Mouse (Mus musculus) fat pad, adult 2 months (tissue): ENCODE measurements at regions not wholly inside any gene's neighbourhood (a gene's known extent, or its start where the extent isn't known, plus 50 kb on each side); places are given as distances from the start of the nearest gene placed in this dataset.

Source experiments
- DNase-seq: peaks from one replicate; pipeline ENCODE4 v3.0.0-alpha.2; 2011; ENCODE audit warnings: low read depth, low spot score; ENCODE audit errors: extremely low read depth

DNA sequence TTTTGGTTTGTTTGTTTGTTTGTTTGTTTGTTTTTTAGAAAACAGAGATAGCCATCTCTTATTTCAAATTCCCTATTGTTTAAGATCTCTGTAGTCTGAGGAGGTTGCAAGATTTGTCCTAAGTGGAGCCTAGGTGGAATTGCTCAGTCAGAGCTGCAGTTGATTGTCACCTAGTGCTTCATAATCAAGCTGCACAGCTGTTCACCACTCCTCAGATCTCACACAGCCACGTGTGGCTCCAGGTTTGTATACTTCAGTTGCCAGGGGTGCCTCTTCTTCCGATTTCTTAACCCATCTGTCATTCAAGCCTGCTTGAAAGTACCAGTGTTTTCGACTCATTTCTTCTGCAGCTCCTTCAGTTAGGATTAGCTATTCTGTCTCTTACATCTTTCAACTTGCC, 342.3 kb downstream of the Foxo1 start:
- no peak for DNase-seq

DNA sequence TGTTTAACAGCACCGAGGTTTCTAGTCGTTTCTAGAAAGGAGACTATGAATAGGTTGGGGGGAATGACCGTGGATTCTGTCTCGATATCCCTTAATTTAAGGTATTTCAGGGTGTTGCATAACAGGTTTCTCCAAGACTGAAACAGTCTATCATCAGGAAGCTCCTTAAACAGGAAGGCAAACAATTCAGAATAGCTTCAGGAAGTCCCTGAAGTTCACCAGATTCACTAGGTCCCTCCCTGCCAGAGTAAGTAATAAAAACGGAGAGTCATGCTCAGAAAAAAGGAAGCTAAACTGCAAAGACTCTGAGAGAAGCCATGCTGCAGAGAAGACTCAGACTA, 339.9 kb downstream of the Foxo1 start:
- no peak for DNase-seq

DNA sequence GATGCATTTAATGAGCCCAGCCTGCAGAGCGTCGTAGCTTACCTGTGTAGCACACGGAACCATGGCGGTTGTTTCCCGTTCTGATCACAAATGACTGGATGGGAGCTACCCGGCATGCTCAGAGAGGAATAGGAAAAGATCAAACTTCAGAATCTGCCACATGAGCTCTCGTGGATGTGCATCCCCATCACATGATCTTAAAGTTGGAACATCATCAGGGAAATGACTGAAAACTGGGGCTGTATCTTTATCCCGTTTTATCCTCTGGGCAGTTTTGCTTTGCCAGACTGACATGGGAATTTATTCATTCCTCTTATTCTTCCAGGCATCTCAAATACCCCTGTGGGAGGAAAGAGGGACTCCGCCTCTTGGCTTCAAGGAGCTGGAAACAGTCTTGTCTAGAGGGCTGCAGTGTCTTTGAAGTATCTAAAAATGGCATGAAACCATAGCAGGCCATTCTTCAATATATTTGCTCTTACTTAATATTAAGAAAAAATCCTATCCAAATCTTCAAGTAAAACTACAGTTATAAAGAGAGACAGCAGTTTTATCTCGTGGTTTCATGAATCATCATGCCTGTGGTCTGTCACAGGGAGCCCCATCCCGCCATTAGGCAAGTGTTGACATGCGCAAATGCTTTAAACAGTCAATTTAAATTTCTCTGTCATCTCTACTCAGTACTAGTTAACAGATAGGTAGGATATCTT, 339.4 kb downstream of the Foxo1 start:
- DNase-seq = no peak

DNA sequence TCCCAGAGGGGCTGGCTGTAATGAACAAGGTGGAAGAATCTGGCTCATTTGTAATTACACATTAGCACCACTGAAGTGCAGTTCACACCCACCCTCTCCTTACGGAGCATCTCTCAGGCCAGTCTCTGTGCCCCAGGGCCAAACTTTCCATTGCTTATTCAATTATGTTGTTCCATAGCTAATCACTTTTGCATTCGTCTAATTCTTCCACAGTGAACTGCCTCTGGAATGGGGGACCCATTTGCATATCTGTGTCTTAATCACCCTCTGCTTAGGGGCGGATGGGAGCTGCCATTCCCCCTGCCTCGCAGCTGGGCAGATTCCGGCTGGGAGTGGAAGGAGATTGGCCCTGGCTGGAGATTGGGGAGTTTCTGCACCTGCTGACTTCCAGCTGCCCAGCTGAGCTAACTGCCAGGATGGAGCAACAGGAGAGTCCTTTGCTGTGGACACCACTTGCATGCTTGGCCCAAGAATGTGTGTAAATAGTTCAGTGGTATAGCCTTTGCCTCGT, 337.2 kb downstream of the Foxo1 start:
- no peak for DNase-seq

DNA sequence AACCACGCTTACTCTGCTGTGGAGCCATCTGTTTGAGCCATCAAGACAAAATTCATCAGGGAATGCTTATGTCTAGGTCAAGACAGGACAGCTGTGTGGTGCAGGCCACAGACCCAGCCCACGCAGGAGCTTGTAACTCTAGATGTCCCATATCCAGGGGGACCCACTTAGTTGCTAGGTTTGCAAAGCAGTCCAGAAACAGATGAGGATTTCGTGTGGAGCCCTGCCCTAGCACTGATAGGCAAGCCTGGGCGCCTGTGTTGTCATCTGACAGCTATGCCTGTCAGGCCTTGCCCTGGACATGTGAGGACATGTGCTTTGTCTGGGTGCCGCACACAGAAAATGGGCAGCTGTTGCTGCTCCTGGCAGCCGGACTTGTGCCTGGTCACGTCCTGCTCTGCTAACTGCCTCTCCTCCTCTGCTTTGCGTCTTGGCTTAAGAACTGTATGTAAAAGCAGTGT, 335.1 kb downstream of the Foxo1 start:
- DNase-seq = peak; percentile 66

DNA sequence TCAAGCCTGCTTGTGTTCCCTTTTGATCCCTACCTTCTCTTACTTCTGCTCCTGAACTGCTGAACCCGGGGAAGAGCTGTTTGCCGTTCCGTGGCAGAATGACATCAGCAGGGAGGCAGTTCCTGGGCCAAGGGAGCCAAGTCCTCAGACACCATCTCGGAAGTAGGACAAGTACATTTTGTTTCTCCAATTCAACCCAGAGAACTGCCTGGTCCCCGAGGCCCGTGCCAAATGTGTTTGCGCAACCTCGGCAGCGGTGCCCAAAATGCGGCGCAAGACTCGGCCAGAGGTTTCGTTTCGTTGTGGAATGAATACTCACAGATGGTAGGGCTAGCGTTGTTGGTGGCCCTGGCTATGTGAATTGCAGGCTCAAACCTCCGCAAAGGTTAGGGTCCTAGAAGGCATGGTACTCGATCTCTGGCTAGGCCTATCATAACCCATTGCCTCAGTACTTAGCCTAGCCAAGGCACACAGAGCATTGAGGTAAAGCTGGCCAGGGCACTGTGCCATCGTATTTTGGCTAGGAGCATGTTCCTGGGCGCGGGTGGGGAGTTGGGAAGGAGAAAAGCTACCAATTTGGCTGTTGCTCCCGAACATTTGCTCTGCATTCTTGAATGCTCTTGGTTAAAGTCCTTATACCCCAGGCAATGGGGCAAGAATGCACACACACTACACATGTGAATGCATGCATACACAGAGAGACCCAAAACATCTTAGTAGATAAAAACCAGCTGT, 333.0 kb downstream of the Foxo1 start:
- peak; percentile 89 for DNase-seq

DNA sequence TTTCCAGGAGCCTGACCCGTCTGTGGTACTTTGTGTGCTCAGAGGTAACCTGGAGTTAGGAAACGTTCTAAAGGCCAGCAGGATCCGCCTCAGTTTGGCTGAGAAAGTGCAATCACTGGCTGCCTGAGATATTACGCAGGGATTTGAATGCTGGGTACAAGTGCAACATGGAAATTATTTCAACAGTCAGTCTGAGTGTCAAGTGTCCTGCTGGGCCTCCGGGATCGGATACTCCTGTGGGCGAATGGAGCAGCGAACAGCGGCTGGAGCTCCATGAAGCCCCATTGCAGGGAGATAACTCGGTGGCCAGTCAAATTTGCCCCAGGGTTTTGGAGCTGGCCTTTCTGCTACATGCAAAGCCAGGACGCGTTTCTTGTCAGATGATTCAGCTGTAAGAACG, 332.4 kb downstream of the Foxo1 start:
- peak; percentile 91 for DNase-seq

DNA sequence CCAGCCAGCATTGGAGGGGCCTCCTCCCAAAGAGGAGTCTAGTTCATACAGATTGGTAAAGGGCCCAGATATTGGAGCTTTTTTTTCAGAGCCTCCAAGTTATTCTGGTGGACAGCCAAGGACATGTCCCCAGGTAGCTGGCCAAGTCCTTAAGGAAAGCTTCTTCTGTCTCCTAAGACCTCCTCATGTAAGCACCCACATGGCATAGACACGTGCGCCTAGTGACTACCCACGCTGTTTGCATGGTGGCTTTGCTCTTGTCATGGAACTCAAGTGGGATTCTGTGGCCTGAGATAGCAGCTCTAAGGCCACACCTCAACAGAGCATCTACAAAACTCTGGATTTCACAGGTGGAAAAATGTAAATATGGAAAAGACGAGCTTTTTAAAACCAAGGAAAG, 332.0 kb downstream of the Foxo1 start:
- DNase-seq = peak; percentile 76

DNA sequence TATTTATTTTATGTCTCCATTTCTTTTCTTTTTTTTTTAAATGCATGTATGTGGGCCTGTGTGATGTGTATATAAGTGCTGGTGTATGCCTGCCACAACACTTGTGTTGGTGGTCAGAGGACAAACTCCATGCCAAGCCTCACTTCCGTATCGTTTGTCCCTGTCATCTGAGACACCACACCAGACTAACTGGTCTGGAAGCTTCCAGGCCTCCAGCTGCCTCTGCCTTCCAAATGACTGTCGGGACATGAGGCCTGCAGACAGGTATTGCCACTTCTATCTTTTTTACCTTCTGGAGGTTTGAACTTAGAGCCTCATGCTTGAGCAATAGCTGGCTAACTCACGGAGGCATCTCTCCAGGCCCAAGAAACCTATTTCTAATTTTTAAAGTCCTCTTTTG, 318.3 kb downstream of the Foxo1 start:
- DNase-seq = no peak

DNA sequence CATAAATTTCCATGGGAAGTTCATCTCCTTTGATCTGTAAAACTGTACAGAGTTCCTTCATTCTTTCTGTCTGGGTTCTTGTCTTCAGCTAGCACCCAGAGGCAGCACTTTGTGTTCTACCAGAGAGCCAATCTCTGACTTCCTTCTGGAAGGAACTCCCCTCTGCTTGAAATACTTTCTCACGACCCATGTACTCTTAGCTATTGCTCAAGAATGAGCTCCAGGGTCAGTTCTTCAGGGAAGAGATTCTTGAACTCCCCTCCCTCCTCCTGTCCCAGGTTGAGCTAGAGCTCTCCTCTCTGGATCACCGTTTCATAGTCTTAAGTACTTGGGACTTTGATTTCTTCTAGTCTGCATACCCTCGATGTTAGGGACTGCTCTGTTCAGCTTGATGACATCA, 311.8 kb downstream of the Foxo1 start:
- DNase-seq = no peak

DNA sequence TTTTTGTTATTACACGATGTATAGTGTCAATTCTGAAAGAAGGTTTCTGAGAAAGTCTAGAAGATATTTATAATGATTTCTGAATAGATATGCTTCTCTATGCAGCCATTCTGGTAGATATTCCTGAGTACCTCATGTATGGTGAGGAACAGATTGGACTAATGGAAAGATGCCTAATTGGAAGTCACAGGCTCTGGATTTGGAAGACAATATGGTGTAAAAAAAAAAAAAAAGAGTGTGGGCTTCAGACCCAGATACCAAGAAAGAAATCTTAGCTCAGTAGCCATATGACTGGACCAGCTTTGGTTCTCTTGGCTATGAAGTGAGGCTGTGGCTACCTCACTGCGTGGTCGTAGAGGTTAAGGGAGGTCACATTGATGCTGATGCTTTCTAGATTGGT, 311.0 kb downstream of the Foxo1 start:
- no peak for DNase-seq

DNA sequence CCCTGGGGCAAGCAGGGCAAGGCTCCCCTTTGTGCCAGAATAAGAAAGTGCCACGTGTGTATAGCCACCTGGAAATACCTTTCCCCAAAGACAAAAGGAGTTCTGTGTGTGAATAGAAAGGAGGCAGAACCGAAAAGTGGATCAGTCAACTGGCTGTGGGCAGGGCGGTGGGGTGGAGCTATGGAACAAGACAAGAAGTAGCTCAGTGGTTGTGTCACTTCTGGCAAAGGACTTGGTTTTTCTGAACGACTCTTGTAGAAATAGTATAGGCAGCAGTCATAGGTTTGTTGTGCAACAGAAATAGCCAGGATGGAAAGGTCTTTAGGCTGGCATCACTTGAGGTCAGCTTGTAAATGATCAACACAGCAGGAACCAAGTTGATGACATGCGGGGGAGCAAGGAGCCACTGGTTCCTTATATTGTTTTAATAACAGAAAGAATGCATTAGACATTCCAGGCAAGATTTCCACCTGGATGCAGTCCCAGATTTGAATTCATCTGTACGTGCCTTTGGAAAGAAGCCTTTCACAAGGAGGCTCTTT, 308.6 kb downstream of the Foxo1 start:
- DNase-seq = peak; percentile 96

DNA sequence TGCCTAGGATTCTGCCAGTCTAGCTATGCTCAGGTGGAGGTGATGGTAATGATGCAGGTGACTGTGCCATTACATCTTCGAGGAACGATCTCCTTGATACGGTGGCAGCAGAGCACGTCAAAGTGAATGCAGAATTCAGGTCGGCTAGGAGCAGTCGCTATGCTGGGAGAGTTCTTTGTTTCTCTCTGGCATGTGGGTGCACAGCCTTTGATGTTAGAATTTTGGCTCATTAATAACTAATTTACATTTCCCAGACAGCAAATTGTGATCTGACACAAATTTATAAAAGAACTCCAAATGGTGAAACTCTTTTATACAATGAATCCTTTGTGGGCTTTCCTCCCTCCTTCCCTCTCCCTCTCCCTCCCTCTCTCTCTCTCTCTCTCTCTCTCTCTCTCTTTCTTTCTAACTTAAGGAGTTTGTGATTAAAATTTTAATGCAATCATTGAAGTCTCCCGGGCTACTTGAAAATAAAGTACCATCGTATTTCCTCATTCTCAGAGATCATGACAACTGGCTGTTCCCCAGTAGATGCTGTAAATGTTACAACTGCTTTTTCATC, 307.2 kb downstream of the Foxo1 start:
- no peak for DNase-seq

DNA sequence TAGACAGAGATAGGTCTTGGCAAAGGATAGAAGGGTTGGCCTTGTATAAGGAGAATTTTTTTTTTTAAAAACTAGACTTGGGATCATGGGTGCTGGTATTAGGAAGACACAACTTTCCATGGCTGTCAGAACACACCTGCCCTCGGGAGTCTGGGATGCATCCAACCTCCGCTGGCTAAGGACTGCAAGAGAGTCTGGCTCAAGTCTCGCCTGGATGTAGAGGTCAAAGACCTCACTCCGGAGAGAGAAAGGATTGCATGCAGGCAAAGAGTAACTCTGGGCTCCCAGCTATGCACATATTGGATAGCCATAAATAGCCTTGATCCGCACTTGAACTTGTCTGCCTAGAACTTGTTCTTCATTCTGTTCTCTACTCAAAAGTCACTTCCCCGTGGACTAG, 306.2 kb downstream of the Foxo1 start:
- DNase-seq = no peak

DNA sequence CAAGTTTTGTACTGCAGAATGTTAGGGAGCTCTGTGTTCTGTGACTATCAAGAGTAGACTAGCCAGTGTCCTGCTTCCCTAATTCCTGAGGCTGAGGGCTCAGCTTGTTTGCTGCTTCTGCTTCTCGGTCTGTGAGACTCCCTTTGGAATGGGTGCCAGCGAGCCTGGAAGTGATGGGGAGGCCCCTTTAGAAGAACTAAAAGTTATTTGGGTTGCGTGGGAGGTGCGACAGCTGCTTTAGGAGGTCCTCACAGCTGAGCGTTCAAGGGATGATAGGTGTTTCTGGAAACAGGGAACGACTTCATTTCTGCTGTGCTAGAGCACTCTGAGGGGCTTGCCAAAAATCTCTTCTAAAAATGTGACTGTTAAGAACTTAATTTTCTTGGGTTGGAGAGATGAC, 305.7 kb downstream of the Foxo1 start:
- no peak for DNase-seq

DNA sequence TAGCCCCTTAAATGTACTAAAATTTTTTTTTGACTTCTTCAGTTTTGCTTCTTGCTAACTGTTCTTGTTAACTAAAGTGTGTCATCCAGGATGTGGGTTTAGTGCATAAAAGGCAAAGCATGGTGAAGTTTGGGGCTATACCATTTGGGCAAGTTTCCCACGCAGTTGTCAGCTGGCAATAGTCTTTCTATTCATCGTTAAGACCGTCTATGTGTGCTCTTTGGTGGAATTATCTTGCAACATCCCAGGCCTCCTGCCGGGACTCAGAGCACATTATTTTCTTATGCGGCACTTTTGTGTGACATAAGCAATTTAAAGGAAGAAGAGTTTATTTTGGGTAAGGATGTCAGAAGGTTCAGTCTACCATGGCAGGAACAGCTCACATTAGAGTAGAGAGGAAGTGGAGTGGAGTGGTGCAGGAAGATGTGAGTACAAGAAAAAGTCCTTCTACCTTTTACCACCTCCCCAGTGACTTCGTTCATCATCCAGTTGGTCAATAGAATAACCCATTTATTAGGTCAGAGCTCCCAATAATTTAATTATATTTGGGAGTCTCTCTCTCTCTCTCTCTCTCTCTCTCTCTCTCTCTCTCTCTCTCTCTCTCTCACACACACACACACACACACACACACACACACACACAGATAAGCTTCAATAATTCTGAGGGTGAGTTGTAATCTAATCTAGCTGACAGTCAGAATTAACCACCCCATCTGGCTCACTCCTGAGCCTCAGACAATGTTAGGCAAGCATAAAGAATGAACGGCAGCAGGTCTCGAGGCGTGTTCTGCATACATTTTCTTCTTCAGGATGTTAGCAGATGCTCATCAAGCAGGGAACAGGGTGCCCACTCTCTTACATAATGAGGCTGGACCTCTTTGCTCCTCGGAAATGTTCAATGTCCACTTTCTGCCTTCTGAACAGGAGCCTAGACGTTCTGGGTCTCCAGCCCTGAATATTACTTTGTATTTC, 304.7 kb downstream of the Foxo1 start:
- no peak for DNase-seq

DNA sequence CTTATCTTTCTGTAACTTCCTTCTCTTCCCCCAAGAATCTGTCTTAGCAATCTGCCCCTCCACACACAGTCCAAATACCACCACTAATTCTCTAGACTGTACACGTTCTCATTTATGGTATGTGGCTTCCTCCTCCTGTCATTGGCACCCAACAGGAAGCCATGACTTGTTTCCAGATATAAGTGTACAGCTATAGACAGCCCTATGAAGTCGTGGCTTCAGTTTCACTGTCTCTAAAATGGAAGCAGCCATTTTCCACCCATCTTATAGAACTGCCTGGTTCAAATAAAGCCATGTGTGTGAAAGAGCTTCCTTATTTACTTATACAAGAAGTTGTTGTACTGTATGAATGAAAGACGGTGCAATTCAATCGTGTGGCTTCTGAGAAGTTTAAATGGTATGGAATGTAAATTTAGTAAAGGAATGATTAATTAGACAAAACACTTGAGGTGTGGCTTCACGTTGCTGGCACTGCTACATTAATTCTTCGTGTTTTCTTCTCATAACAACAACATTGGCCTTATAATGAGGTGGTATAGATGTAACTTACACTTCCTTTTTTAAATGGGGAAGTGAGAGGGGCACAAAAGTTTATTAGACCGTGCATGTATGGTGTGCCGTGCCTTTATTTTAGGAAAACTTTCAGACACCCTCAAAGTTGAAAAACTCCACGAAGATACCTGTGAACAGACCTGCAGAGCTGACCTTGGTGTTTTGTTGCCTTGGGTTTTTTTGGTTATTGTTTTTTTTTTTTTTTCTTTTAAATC, 299.7 kb downstream of the Foxo1 start:
- DNase-seq = no peak

DNA sequence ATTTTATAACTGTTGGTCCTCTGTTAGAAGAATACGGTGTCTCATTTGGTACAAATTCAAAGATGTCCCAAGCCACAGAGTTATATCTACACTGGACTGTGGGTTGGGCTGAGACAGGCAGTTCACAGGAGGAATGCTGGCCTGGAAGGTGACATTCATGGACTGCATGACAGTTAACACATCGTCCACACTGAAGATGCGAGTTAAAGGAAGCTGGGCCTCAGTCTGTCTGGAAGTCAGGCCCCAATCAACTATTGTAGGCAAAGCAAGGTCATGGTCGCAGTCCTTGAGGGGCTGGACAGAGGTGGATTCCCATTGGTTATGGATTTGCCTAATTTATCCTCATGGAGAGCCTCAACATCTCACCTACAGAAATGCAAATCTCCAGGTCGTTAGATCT, 295.5 kb downstream of the Foxo1 start:
- no peak for DNase-seq

DNA sequence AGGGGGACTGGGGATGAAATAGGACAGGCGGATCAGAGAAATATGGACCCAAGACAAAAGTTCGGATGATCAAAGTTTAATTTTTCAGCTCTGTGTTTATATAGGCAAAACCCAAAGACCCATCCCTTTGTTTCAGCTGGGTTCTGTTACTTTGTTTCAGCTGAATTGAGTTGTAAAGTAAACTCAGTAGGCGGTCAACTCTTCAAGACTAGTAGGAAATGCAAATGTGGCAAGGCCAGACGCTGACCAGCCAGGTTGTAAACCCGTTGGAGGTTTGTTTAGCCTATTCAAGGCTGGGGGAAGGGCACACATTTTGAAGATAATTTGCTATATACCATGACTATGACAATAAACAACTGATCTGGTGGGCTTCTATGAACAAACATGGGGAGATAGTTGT, 294.7 kb downstream of the Foxo1 start:
- no peak for DNase-seq

DNA sequence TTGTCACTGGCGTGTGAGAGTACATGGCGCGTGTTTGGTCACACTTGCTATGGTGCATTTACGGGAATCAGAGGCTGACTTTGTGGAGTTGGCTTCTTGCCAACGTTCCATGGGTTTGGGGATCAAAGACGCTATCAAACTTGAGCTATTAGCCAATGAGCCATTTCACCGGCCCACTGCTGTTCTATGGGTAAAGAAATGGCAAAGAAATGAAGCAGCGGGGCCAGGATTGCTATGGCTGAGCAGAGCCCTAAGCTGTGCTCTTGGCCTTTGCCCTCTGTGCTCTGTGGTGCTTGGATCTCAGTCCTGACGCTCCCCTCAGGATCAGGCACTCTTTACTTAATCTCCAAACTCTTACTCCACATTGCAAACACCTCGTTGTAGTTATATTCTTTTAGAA, 291.3 kb downstream of the Foxo1 start:
- no peak for DNase-seq
